Mouse (Mus musculus) MEL (cell line): ENCODE measurements at regions not wholly inside any gene's neighbourhood (a gene's known extent, or its start where the extent isn't known, plus 50 kb on each side); places are given as distances from the start of the nearest gene placed in this dataset.

ENCODE experiments used
- DNase-seq: peaks from one replicate; pipeline ENCODE4 v3.0.0; 2011; ENCODE audit warnings: low read depth, low spot score
- H3K27ac ChIP-seq: 2 replicates; pipeline ENCODE4 v1.5.1; 2012; ENCODE audit warnings: low read depth, mild to moderate bottlenecking, control low read depth, low read length, moderate library complexity; ENCODE audit not compliant: control insufficient read depth
- H3K27me3 ChIP-seq, 2 experiments: fragments of 150-350 bp in 1 of 2; sonication (generic) in 1 of 2; 2 replicates each; pipeline ENCODE4 v1.6.1; 2012; ENCODE audit warnings: low read length in 2 of 2, mild to moderate bottlenecking in 2 of 2, improper control_type of control experiment in 1 of 2, moderate library complexity in 1 of 2; ENCODE audit not compliant: insufficient read depth in 2 of 2, control insufficient read depth in 1 of 2
- H3K36me3 ChIP-seq, 2 experiments: 2 replicates each; pipeline ENCODE4 v1.6.1; 2012 to 2014; ENCODE audit warnings: low read length in 2 of 2, improper control_type of control experiment in 1 of 2, inconsistent platforms in 1 of 2, mild to moderate bottlenecking in 1 of 2; ENCODE audit not compliant: insufficient read depth in 2 of 2, control insufficient read depth in 1 of 2
- H3K4me1 ChIP-seq, 2 experiments: fragments of 150-350 bp in 1 of 2; sonication (generic) in 1 of 2; 2 replicates each; pipeline ENCODE4 v1.6.1; 2012; ENCODE audit warnings: low read length in 2 of 2, improper control_type of control experiment in 1 of 2, mild to moderate bottlenecking in 1 of 2; ENCODE audit not compliant: insufficient read depth in 2 of 2, control insufficient read depth in 1 of 2
- H3K4me3 ChIP-seq, 2 experiments: fragments of 150-350 bp in 1 of 2; sonication (generic) in 1 of 2; 2 replicates each; pipeline ENCODE4 v1.5.1; 2012; ENCODE audit warnings: low read depth in 2 of 2, low read length in 2 of 2, mild to moderate bottlenecking in 2 of 2, moderate library complexity in 2 of 2, control low read depth in 1 of 2, improper control_type of control experiment in 1 of 2; ENCODE audit not compliant: control insufficient read depth in 1 of 2, insufficient read depth in 1 of 2
- H3K79me2 ChIP-seq: 2 replicates; pipeline ENCODE4 v1.6.1; 2012; ENCODE audit warnings: mild to moderate bottlenecking, low read length, moderate library complexity; ENCODE audit not compliant: control insufficient read depth, poor library complexity, insufficient read depth
- H3K9ac ChIP-seq: 2 replicates; pipeline ENCODE4 v1.6.1; 2012; ENCODE audit warnings: low read depth, mild to moderate bottlenecking, control low read depth, low read length, moderate library complexity; ENCODE audit not compliant: control insufficient read depth, poor library complexity, severe bottlenecking
- H3K9me3 ChIP-seq: fragments of 150-350 bp; sonication (generic); replicated peaks from 2 replicates; pipeline ENCODE4 v1.6.1; 2012; ENCODE audit warnings: mild to moderate bottlenecking, low read length, improper control_type of control experiment, moderate library complexity; ENCODE audit not compliant: insufficient read depth
- CHD1 ChIP-seq: IDR thresholded peaks from 2 replicates; pipeline ENCODE4 v1.6.1; 2012; ENCODE audit warnings: low read depth, mild to moderate bottlenecking, inconsistent platforms, low read length, improper control_type of control experiment
- E2F4 ChIP-seq: IDR thresholded peaks from 2 replicates; pipeline ENCODE4 v1.6.1; 2011; ENCODE audit warnings: low read depth, low read length, improper control_type of control experiment, borderline replicate concordance
- ETS1 ChIP-seq: IDR thresholded peaks from 2 replicates; pipeline ENCODE4 v1.6.1; 2012; ENCODE audit warnings: low read depth, mild to moderate bottlenecking, inconsistent platforms, low read length, improper control_type of control experiment, moderate library complexity
- GATA1 ChIP-seq: IDR thresholded peaks from 2 replicates; pipeline ENCODE4 v1.6.1; 2011; ENCODE audit warnings: low read depth, low read length, improper control_type of control experiment
- HCFC1 ChIP-seq: IDR thresholded peaks from 2 replicates; pipeline ENCODE4 v1.6.1; 2012; ENCODE audit warnings: low read depth, mild to moderate bottlenecking, inconsistent platforms, low read length, improper control_type of control experiment, moderate library complexity
- KAT2A ChIP-seq: conservative IDR thresholded peaks from 2 replicates; pipeline ENCODE4 v1.6.1; 2012; ENCODE audit warnings: low read depth, low read length, improper control_type of control experiment, inconsistent platforms
- MAX ChIP-seq: IDR thresholded peaks from 2 replicates; pipeline ENCODE4 v1.6.1; 2011; ENCODE audit warnings: low read length, improper control_type of control experiment
- MYB ChIP-seq: IDR thresholded peaks from 2 replicates; pipeline ENCODE4 v1.6.1; 2011; ENCODE audit warnings: mild to moderate bottlenecking, low read depth, low read length, improper control_type of control experiment
- MYC ChIP-seq: IDR thresholded peaks from 2 replicates; pipeline ENCODE4 v1.6.1; 2011; ENCODE audit warnings: low read depth, mild to moderate bottlenecking, low read length, improper control_type of control experiment, moderate library complexity
- NRF1 ChIP-seq: IDR thresholded peaks from 2 replicates; pipeline ENCODE4 v1.6.1; 2014; ENCODE audit warnings: low read depth, mild to moderate bottlenecking, inconsistent platforms, low read length, improper control_type of control experiment, moderate library complexity; ENCODE audit not compliant: poor library complexity, insufficient read depth, severe bottlenecking
- POLR2AphosphoS5 ChIP-seq: IDR thresholded peaks from 2 replicates; pipeline ENCODE4 v1.6.1; 2012; ENCODE audit warnings: low read depth, borderline replicate concordance, mild to moderate bottlenecking, inconsistent platforms, low read length, moderate library complexity, mixed read lengths
- SMC3 ChIP-seq: IDR thresholded peaks from 2 replicates; pipeline ENCODE4 v1.6.1; 2011; ENCODE audit warnings: low read depth, low read length, improper control_type of control experiment
- TAL1 ChIP-seq: IDR thresholded peaks from 2 replicates; pipeline ENCODE4 v1.6.1; 2012; ENCODE audit warnings: mild to moderate bottlenecking, inconsistent platforms, low read length, moderate library complexity, mixed read lengths
- TBP ChIP-seq: IDR thresholded peaks from 2 replicates; pipeline ENCODE4 v1.8.0; 2011; ENCODE audit warnings: low read depth, low read length, improper control_type of control experiment
- UBTF ChIP-seq: IDR thresholded peaks from 2 replicates; pipeline ENCODE4 v1.6.1; 2012; ENCODE audit warnings: low read depth, mild to moderate bottlenecking, inconsistent platforms, low read length, improper control_type of control experiment, moderate library complexity, borderline replicate concordance; ENCODE audit not compliant: insufficient read depth
- USF2 ChIP-seq, 2 experiments: IDR thresholded peaks; 2 replicates each; pipeline ENCODE4 v1.6.1; 2011 to 2012; ENCODE audit warnings: improper control_type of control experiment in 2 of 2, low read length in 2 of 2, borderline replicate concordance in 1 of 2, inconsistent platforms in 1 of 2, low read depth in 1 of 2, mild to moderate bottlenecking in 1 of 2; ENCODE audit not compliant: insufficient read depth in 1 of 2

- H3K36me3 ChIP-seq: no peaks in the 10 kb centered on the region
- H3K9ac ChIP-seq: no peak overlapping the region
- no peak overlapping the region for H3K27ac ChIP-seq
- TF ChIP-seq USF2 (IDR thresholded peaks at IDR 0.05; ENCODE audit: borderline replicate concordance in 1 of 2, insufficient read depth in 1 of 2, low read depth in 1 of 2, low read length in 2 of 2) (no peak), POLR2AphosphoS5 (no peak), E2F4 (no peak), HCFC1 (no peak), NRF1 (no peak), UBTF (no peak), KAT2A (no peak), MYC (no peak), ETS1 (no peak)
- TF ChIP-seq, all 39 proteins: peak for 0
- H3K79me2 ChIP-seq: no peaks in the 10 kb centered on the region
- no peak for DNase-seq
- peaks cover 0 to 1% of the 10 kb centered on the region in 2 experiments; a peak in 1 of 4 replicates for H3K27me3 ChIP-seq
- H3K4me3 ChIP-seq: no peak overlapping the region
- H3K9me3 ChIP-seq: no peaks in the 10 kb centered on the region
- H3K4me1 ChIP-seq: no peaks in the 10 kb centered on the region
Observed at GRCm38 (mm10) chr9:85497348-85497747, 170.2 kb upstream of the Tent5a start.

- Histone ChIP-seq H3K36me3 (no peaks in the 10 kb centered on the region), H3K9me3 (no peaks in the 10 kb centered on the region), H3K27ac (no peak overlapping the region), H3K9ac (no peak overlapping the region), H3K79me2 (no peaks in the 10 kb centered on the region), H3K4me1 (no peaks in the 10 kb centered on the region), H3K27me3 (peaks cover 0 to 1% of the 10 kb centered on the region in 2 experiments; a peak in 1 of 4 replicates), H3K4me3 (no peak overlapping the region)
- TF ChIP-seq MAX (no peak), TAL1 (no peak), MYB (no peak)
- DNase-seq: no peak
Observed at GRCm38 (mm10) chr9:85496506-85497239, 169.5 kb upstream of the Tent5a start.

GRCm38 (mm10) chr9:85495056-85495455, 167.9 kb upstream of the Tent5a start:
- H3K9ac ChIP-seq: no peak overlapping the region
- H3K79me2 ChIP-seq: no peaks in the 10 kb centered on the region
- no peak overlapping the region for H3K4me3 ChIP-seq
- no peak overlapping the region for H3K27ac ChIP-seq
- no peaks in the 10 kb centered on the region for H3K9me3 ChIP-seq
- peaks cover 0 to 1% of the 10 kb centered on the region in 2 experiments; a peak in 1 of 4 replicates for H3K27me3 ChIP-seq
- TF ChIP-seq GATA1 (no peak), CHD1 (no peak), SMC3 (no peak), KAT2A (no peak), POLR2AphosphoS5 (no peak), E2F4 (no peak), TBP (no peak), HCFC1 (no peak), MYC (no peak)
- TF ChIP-seq, all 39 proteins: peak for 0
- H3K36me3 ChIP-seq: no peaks in the 10 kb centered on the region
- no peak for DNase-seq
- no peaks in the 10 kb centered on the region for H3K4me1 ChIP-seq
